Mouse (Mus musculus) G1E (cell line): Measurements from ENCODE around the gene Tgfb1.

Experiments used
- CTCF ChIP-seq: IDR thresholded peaks from 2 replicates; pipeline ENCODE4 v1.5.1; 2012; ENCODE audit warnings: low read depth, low read length, inconsistent platforms, mixed read lengths
- GATA1 ChIP-seq: IDR thresholded peaks from 2 replicates; pipeline ENCODE4 v1.6.1; 2012; ENCODE audit warnings: borderline replicate concordance, low read length, inconsistent platforms, mixed read lengths
- GATA2 ChIP-seq: IDR thresholded peaks from 2 replicates; pipeline ENCODE4 v1.6.1; 2012; ENCODE audit warnings: low read depth, low read length, inconsistent platforms, borderline replicate concordance
- TAL1 ChIP-seq: conservative IDR thresholded peaks from 2 replicates; pipeline ENCODE4 v1.6.1; 2012; ENCODE audit warnings: low read depth, low read length, inconsistent platforms, mixed read lengths

- 0 out of 2 replicates have a peak, but pooled peaks have one; percentile 19 for TF ChIP-seq CTCF
- no peak for TF ChIP-seq TAL1
- no peak for TF ChIP-seq GATA1
- TF ChIP-seq GATA2, result no peak
These were observed at the start of gene Tgfb1 for GRCm38 (mm10) chr7:25686680-25687531.
